Mouse (Mus musculus): ENCODE data around the gene Tpcn2. TPM values are rescaled to one million over a fixed set of nuclear protein-coding genes. Genes with fewer than 3 reads are reported as not detected.

Gene Tpcn2
- polyA plus RNA-seq, 1 experiment from 2014 or later: 3.2 TPM

GRCm38 (mm10) chr7:145210477-145211070, 73.2 kb downstream of the Tpcn2 start:
- no peak overlapping the region for H3K9ac ChIP-seq (replicated peaks)
- no peak overlapping the region for H3K4me3 ChIP-seq (replicated peaks)
- H3K4me2 ChIP-seq: no peak overlapping the region
- H3K9me3 ChIP-seq (replicated peaks): no peaks in the 10 kb centered on the region
- no peaks in the 10 kb centered on the region for H3K36me3 ChIP-seq
- H3K4me1 ChIP-seq: peaks cover 26% of the 10 kb centered on the region
- WGBS: 59% methylated on average over 4 of the region's 4 CpGs
- no peak for ATAC-seq (ENCODE audit: low FRiP score)
- no peak overlapping the region for H3K27ac ChIP-seq (replicated peaks)
- H3K27me3 ChIP-seq (replicated peaks): no peaks in the 10 kb centered on the region; the same call in 1 of the 2 replicates

DNA sequence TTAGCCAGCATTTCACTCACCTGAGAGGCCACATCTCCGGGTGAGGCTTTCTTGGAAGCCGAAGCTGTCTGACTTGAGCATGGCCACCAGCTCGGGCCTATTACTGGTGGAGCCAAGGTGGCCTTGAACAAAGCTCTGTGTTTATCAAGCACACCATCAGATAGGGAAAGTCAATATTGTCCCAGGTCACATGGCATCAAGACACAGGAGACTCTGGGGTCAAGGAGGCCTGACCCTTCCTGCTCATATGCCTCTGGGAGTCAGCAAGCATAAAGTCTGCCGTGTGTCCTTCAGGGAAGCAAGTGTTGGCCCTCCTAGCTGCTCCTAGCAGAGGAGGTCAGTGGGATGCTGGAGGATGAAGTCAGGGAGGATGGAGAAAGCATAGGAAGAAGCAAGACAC, 75.8 kb downstream of the Tpcn2 start, which contains the start of gene 1810010D01Rik:
Gene 1810010D01Rik (minus strand): TSS at position 114 of the 400 bp plus-strand sequence.
- no peak within 1 kb of the TSS for H3K4me3 ChIP-seq (replicated peaks)
- 0 out of 2 replicates have a peak within 1 kb of the TSS, but pooled peaks have one; percentile 49 for H3K9ac ChIP-seq (replicated peaks)
- peaks cover 28% of the 10 kb centered on the region for H3K4me1 ChIP-seq
- H3K27me3 ChIP-seq (replicated peaks): no peaks in the 10 kb centered on the region
- no peaks in the 10 kb centered on the region for H3K36me3 ChIP-seq
- no peak within 1 kb of the TSS for H3K4me2 ChIP-seq
- 0 out of 2 replicates have a peak within 1 kb of the TSS, but pooled peaks have one; percentile 79 for H3K27ac ChIP-seq (replicated peaks)
- no peaks in the 10 kb centered on the region for H3K9me3 ChIP-seq (replicated peaks)
- ATAC-seq (ENCODE audit: low FRiP score): no peak
- 86% methylated on average over 4 of the region's 4 CpGs for WGBS

GRCm38 (mm10) chr7:145206801-145207200, 77.0 kb downstream of the Tpcn2 start:
- Histone ChIP-seq H3K27ac (replicated peaks) (peak overlapping the region; percentile 79), H3K36me3 (no peaks in the 10 kb centered on the region), H3K27me3 (replicated peaks) (no peaks in the 10 kb centered on the region), H3K9ac (replicated peaks) (0 out of 2 replicates have a peak overlapping the region, but pooled peaks have one; percentile 49), H3K4me2 (peak overlapping the region; percentile 46; the same call in 1 of the 2 replicates), H3K4me3 (replicated peaks) (no peak overlapping the region), H3K9me3 (replicated peaks) (no peaks in the 10 kb centered on the region), H3K4me1 (peaks cover 24% of the 10 kb centered on the region)
- ATAC-seq (ENCODE audit: low FRiP score): 0 out of 2 replicates have a peak, but pooled peaks have one; percentile 12
- 53% methylated on average over 6 of the region's 6 CpGs for WGBS

DNA sequence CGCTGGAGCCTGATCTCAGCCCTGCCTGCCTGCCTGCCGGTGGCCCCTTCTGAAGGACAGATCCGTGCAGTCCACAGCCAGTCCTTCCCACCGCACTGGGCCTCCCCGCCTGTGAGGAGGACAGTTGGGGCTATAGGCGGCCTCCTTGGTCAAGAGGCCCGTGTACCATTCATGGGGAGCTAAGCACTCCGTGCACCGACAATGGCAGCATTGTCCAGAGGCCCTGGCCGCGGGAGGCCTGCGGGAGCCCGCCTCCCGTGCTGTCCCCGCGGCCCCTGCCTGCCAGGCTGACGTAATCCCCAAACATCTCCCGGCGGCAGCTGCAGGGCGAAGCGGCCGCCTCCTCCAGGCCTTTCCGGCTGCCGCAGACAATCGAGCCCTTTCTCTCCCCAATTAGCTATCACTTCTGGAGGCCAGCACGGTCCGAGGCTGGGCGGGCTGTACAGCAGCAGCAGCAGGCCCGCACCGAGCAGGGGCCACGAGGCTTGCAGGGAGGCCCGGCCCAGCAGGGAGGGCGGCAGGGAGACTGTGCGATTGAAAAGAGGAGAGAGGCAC, 77.7 kb downstream of the Tpcn2 start:
- 3% methylated on average over 33 of the region's 34 CpGs for WGBS
- peak; percentile 87 for ATAC-seq (ENCODE audit: low FRiP score)
- peak overlapping the region; percentile 10; the same call in 1 of the 2 replicates for H3K4me3 ChIP-seq (replicated peaks)

GRCm38 (mm10) chr7:145205363-145205902, 78.4 kb downstream of the Tpcn2 start:
- Histone ChIP-seq H3K4me2 (peak overlapping the region; percentile 46; the same call in 1 of the 2 replicates), H3K4me1 (peaks cover 19% of the 10 kb centered on the region), H3K36me3 (no peaks in the 10 kb centered on the region), H3K9ac (replicated peaks) (no peak overlapping the region), H3K27me3 (replicated peaks) (no peaks in the 10 kb centered on the region), H3K4me3 (replicated peaks) (no peak overlapping the region), H3K27ac (replicated peaks) (peak overlapping the region; percentile 79), H3K9me3 (replicated peaks) (no peaks in the 10 kb centered on the region)
- 81% methylated on average over 4 of the region's 4 CpGs for WGBS
- ATAC-seq (ENCODE audit: low FRiP score): no peak

More for the DNA sequence above, 77.7 kb downstream of the Tpcn2 start:
- Histone ChIP-seq H3K27me3 (replicated peaks) (no peaks in the 10 kb centered on the region), H3K4me2 (peak overlapping the region; percentile 46), H3K4me1 (peaks cover 19% of the 10 kb centered on the region), H3K9me3 (replicated peaks) (no peaks in the 10 kb centered on the region), H3K9ac (replicated peaks) (peak overlapping the region; percentile 49), H3K27ac (replicated peaks) (peak overlapping the region; percentile 79), H3K36me3 (no peaks in the 10 kb centered on the region)

GRCm38 (mm10) chr7:145199711-145200110, 84.1 kb downstream of the Tpcn2 start:
- no peaks in the 10 kb centered on the region for H3K36me3 ChIP-seq
- H3K4me1 ChIP-seq: peaks cover 11% of the 10 kb centered on the region
- no peak overlapping the region for H3K9ac ChIP-seq (replicated peaks)
- no peaks in the 10 kb centered on the region for H3K9me3 ChIP-seq (replicated peaks)
- H3K27ac ChIP-seq (replicated peaks): no peak overlapping the region
- no peak overlapping the region for H3K4me3 ChIP-seq (replicated peaks)
- ATAC-seq (ENCODE audit: low FRiP score): no peak
- 78% methylated on average over 2 of the region's 2 CpGs for WGBS
- no peak overlapping the region for H3K4me2 ChIP-seq
- H3K27me3 ChIP-seq (replicated peaks): no peaks in the 10 kb centered on the region

DNA sequence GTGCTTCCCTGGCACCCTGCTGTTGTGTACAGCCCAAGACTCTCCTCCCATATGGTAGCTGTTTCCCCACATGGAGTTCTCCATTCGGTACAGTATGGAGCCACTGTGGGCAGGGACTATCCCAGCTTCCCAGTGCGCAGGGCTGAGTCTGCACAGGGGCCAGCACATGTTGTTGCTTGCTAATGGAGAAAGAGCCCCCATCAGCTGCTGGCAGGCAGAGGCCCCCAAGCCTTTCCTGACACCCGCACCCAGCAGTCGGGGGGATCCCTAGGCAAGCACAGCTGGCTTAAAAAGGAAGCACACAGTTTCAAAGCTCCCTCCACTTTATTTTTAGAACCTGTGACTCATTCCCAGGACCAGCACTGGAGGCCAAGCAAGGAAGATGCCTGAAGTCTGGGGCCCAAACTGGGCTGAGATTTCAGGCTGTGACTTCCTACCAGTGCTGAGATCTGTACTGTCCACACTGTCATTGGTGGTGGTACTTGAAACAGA, 85.5 kb downstream of the Tpcn2 start:
- H3K27ac ChIP-seq (replicated peaks): no peak overlapping the region
- peaks cover 17% of the 10 kb centered on the region for H3K4me1 ChIP-seq
- H3K4me2 ChIP-seq: no peak overlapping the region
- H3K4me3 ChIP-seq (replicated peaks): no peak overlapping the region
- H3K36me3 ChIP-seq: no peaks in the 10 kb centered on the region
- 75% methylated on average over 4 of the region's 4 CpGs for WGBS
- H3K9me3 ChIP-seq (replicated peaks): no peaks in the 10 kb centered on the region
- H3K9ac ChIP-seq (replicated peaks): no peak overlapping the region
- no peaks in the 10 kb centered on the region for H3K27me3 ChIP-seq (replicated peaks)
- no peak for ATAC-seq (ENCODE audit: low FRiP score)

DNA sequence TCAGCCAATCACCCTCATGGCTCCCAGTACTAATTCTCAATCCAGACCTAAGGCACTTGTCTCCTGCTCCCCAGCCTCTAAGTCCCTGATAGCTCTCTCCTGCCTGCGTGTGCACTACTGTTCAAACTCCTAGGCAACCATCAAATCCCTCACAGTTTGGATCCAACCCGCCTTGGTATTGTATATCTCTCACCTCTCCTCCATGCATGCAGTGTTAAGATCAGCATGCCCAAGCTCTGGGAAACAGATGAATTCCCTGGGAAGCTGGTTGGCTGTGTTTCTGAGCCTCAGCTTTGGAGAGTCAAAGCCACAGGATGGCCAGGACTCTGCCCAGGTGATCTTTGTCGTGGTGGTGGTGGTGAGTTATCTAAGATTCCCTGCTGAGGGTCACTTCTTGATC, 86.1 kb downstream of the Tpcn2 start:
- Histone ChIP-seq H3K27ac (replicated peaks) (no peak overlapping the region), H3K9ac (replicated peaks) (no peak overlapping the region), H3K4me2 (no peak overlapping the region), H3K9me3 (replicated peaks) (no peaks in the 10 kb centered on the region), H3K4me1 (peaks cover 17% of the 10 kb centered on the region), H3K4me3 (replicated peaks) (no peak overlapping the region), H3K36me3 (no peaks in the 10 kb centered on the region), H3K27me3 (replicated peaks) (no peaks in the 10 kb centered on the region)
- no peak for ATAC-seq (ENCODE audit: low FRiP score)
- WGBS: 49% methylated on average over 3 of the region's 3 CpGs

GRCm38 (mm10) chr7:145197042-145197441, 86.8 kb downstream of the Tpcn2 start:
- no peaks in the 10 kb centered on the region for H3K27me3 ChIP-seq (replicated peaks)
- 85% methylated on average over 3 of the region's 3 CpGs for WGBS

DNA sequence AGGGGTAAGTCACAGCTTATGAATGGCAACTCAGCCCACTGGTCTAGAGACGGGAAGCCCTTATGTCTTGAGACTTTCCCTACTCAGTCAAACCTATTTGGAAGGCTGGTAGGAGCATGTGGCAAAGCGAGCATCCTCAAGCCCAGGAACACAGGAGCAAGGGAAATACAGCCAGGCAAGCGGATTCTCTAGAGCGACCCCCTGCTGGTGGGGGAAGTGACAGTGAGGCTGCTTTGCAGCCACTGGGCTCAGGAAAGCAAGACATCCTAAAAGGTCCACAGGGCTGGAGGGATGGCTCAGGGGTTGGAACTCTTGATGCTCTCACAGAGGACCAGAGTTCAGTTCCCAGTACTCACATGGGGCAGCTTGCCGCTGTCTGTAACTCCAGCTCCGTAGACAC, 87.5 kb downstream of the Tpcn2 start:
- Histone ChIP-seq H3K9ac (replicated peaks) (no peak overlapping the region), H3K27ac (replicated peaks) (no peak overlapping the region), H3K36me3 (no peaks in the 10 kb centered on the region), H3K9me3 (replicated peaks) (no peaks in the 10 kb centered on the region), H3K4me3 (replicated peaks) (no peak overlapping the region), H3K27me3 (replicated peaks) (no peaks in the 10 kb centered on the region), H3K4me1 (peaks cover 17% of the 10 kb centered on the region), H3K4me2 (no peak overlapping the region)
- no peak for ATAC-seq (ENCODE audit: low FRiP score)
- 88% methylated on average over 6 of the region's 6 CpGs for WGBS

More at GRCm38 (mm10) chr7:145197042-145197441, 86.8 kb downstream of the Tpcn2 start:
- Histone ChIP-seq H3K4me1 (peaks cover 17% of the 10 kb centered on the region), H3K9me3 (replicated peaks) (no peaks in the 10 kb centered on the region), H3K9ac (replicated peaks) (no peak overlapping the region), H3K4me3 (replicated peaks) (no peak overlapping the region), H3K4me2 (no peak overlapping the region), H3K36me3 (no peaks in the 10 kb centered on the region), H3K27ac (replicated peaks) (no peak overlapping the region)
- ATAC-seq (ENCODE audit: low FRiP score): no peak

GRCm38 (mm10) chr7:145195186-145195927, 88.5 kb downstream of the Tpcn2 start:
- no peak for ATAC-seq (ENCODE audit: low FRiP score)
- Histone ChIP-seq H3K9me3 (replicated peaks) (no peaks in the 10 kb centered on the region), H3K4me2 (no peak overlapping the region), H3K36me3 (no peaks in the 10 kb centered on the region), H3K27ac (replicated peaks) (no peak overlapping the region), H3K4me3 (replicated peaks) (no peak overlapping the region), H3K4me1 (peaks cover 17% of the 10 kb centered on the region), H3K9ac (replicated peaks) (no peak overlapping the region), H3K27me3 (replicated peaks) (no peaks in the 10 kb centered on the region)
- WGBS: 55% methylated on average over 5 of the region's 5 CpGs
